Mouse (Mus musculus) erythroblast, embryonic 14.5 days (primary cell): ENCODE data around the gene Kel.

Source experiments
- GATA1 ChIP-seq: IDR thresholded peaks from 2 replicates; pipeline ENCODE4 v1.6.1; 2012; ENCODE audit warnings: low read length, inconsistent platforms, mixed read lengths
- TAL1 ChIP-seq: IDR thresholded peaks from 3 replicates; pipeline ENCODE4 v1.6.1; 2012; ENCODE audit warnings: low read length, inconsistent platforms, mixed read lengths

GRCm38 (mm10) chr6:41641173-41641866 is 62.8 kb downstream of the Kel start:
- TF ChIP-seq GATA1 (no peak), TAL1 (no peak)
